Mouse (Mus musculus) hindbrain, embryonic 16.5 days (tissue): Measurements from ENCODE around the gene Gatc. TPM values are rescaled to one million over a fixed set of nuclear protein-coding genes. Genes with fewer than 3 reads are reported as not detected.
"Not testable (repeated sequence)": the region's sequence is repeated elsewhere in the genome, so short reads cannot be mapped to it uniquely, and the experiment has no call there.

Source experiments
- ATAC-seq: fragments of 200-750 bp; cut with Nextera tagmentation; 2 replicates; pipeline ENCODE4 v1.8.0; 2017; ENCODE audit warnings: moderate TSS enrichment, moderate library complexity
- H3K27ac ChIP-seq: fragments of 300-500 bp; sonication (generic); 2 replicates; pipeline ENCODE4 v1.5.1; 2014; ENCODE audit warnings: low read depth, mild to moderate bottlenecking, control low read depth, low read length, moderate library complexity
- H3K27me3 ChIP-seq: fragments of 300-500 bp; sonication (generic); replicated peaks from 2 replicates; pipeline ENCODE4 v1.6.1; 2014; ENCODE audit warnings: low read length; ENCODE audit not compliant: control insufficient read depth, insufficient read depth
- H3K36me3 ChIP-seq: fragments of 300-500 bp; sonication (generic); 2 replicates; pipeline ENCODE4 v1.6.1; 2014; ENCODE audit warnings: mild to moderate bottlenecking, low read length, moderate library complexity, mixed read lengths; ENCODE audit not compliant: control insufficient read depth, insufficient read depth
- H3K4me1 ChIP-seq: fragments of 300-500 bp; sonication (generic); 2 replicates; pipeline ENCODE4 v1.6.1; 2014; ENCODE audit warnings: low read depth, low read length; ENCODE audit not compliant: control insufficient read depth, insufficient read depth
- H3K4me2 ChIP-seq: fragments of 300-500 bp; sonication (generic); 2 replicates; pipeline ENCODE4 v1.6.1; 2014; ENCODE audit warnings: mild to moderate bottlenecking, low read length, control low read depth, moderate library complexity
- H3K4me3 ChIP-seq: fragments of 300-500 bp; sonication (generic); 2 replicates; pipeline ENCODE4 v1.5.1; 2014; ENCODE audit warnings: mild to moderate bottlenecking, low read length, control low read depth, moderate library complexity
- H3K9ac ChIP-seq: fragments of 300-500 bp; sonication (generic); 2 replicates; pipeline ENCODE4 v1.6.1; 2014; ENCODE audit warnings: low read depth, mild to moderate bottlenecking, control low read depth, low read length, moderate library complexity
- H3K9me3 ChIP-seq: fragments of 300-500 bp; sonication (generic); 2 replicates; pipeline ENCODE4 v1.6.1; 2014; ENCODE audit warnings: mild to moderate bottlenecking, low read length, moderate library complexity; ENCODE audit not compliant: control insufficient read depth
- WGBS: fragments of 180-500 bp; shearing (Covaris S2); extraction: QIAGEN DNeasy Blood & Tissue Kit; methylation state at CpG from one replicate; pipeline ENCODE4 v1.1.7; 2014; 5-methylcytosine and 5-hydroxymethylcytosine counted together
- polyA plus RNA-seq: library from polyadenylated mRNA; unstranded; fragments of >200 nt; fragmentation: Nextera tagmentation; extraction: Ambion mirVana; gene quantifications from 2 replicates; pipeline ENCODE4 v1.2.1, GENCODE M21; 2015

Gene Gatc
- 32.3 and 45.5 TPM in 2 replicates for polyA plus RNA-seq

DNA sequence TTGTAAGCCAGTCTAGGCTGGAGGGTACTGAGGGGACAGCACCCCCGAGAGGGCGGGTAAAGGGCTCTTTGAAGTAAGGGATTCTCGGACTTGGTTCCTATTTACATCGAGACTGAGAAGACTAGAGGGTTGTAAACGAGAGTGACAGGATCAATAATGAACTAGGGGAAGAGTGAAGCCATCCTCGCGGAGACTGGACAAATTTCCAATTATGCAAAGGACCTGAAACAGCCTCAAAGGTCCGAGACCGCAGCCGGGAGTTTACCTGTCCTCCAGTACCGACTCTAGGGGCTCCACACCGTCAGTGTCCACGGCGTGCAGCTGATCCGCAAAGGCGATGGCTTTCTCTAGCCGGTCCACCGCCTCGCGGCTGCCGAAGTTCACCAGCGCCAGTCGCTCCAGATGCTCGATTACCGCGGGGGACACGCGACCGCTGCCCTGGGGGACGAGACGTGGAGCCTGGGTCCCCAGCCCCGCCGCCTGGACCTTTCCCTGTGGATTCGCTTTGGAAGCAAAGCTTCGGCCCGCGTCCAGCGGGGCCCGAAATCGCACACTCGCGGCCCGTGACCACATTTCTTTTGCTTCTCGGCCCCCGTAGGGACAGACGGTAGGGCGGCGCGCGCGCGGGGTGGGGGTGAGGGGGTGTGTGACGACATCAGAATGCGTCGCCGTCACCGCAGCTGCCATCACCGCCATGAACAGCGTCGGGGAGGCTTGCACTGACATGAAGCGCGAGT lies at the start of gene Gatc, which contains the start of gene Triap1:
Gatc (minus strand) TSS at position 602 of the 737 bp plus-strand sequence.
Triap1 (plus strand) TSS at position 649 of the 737 bp plus-strand sequence.
- WGBS, result under 1% methylated on average over 48 of the region's 62 CpGs
- no peaks in the 10 kb centered on the region for H3K27me3 ChIP-seq
- H3K4me2 ChIP-seq, result peak within 1 kb of the TSS; percentile 60
- peaks cover 27% of the 10 kb centered on the region for H3K36me3 ChIP-seq
- H3K4me3 ChIP-seq, result peak within 1 kb of the TSS; percentile 70
- peak within 1 kb of the TSS; percentile 76 for H3K9ac ChIP-seq
- H3K9me3 ChIP-seq, result no peaks in the 10 kb centered on the region
- peak; percentile 93 for ATAC-seq
- peak within 1 kb of the TSS; percentile 87 for H3K27ac ChIP-seq
- peaks cover 19% of the 10 kb centered on the region for H3K4me1 ChIP-seq

DNA sequence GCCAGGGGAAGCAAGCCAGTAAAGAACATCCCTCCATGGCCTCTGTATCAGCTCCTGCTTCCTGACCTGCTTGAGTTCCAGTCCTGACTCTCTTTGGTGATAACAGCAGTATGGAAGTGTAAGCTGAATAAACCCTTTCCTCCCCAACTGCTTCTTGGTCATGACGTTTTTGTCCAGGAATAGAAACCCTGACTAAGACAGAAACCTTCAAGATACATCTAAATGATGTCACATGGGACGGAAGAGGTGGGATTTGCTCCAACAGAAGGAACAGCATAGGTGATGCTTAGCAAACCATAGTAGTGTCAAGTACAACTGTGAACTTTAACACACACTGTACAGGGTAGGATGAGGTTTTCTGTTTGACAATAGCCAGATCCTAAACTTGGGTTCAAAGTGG lies 37.9 kb upstream of the Gatc start:
- not testable (repeated sequence) for ATAC-seq, H3K4me3 ChIP-seq, H3K27me3 ChIP-seq, H3K27ac ChIP-seq, H3K9ac ChIP-seq, H3K4me1 ChIP-seq, H3K9me3 ChIP-seq, H3K4me2 ChIP-seq, H3K36me3 ChIP-seq
- 88% methylated on average over 2 of the region's 2 CpGs for WGBS

DNA sequence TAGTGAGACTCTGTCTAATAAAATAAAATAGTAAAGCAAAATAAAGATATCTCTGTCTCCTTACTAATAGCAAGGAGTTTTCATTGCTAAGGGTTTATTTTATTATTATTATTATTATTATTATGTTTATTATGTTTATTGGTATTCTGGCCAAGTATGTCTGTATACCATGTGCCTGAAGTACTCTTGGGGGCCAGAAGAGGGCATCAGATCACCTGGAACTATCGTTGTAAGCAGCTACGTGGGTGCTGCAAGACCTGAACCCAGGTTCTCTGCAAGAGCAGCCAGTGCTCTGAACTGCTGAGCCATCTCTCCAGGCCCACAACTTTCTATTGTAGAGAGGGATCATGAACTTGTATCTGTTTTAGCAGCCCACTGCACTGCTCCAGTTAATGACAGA lies 34.5 kb upstream of the Gatc start:
- Histone ChIP-seq H3K9ac (no peak overlapping the region), H3K4me2 (no peak overlapping the region), H3K36me3 (no peaks in the 10 kb centered on the region), H3K27ac (no peak overlapping the region), H3K9me3 (no peaks in the 10 kb centered on the region), H3K4me3 (no peak overlapping the region), H3K4me1 (peaks cover 3% of the 10 kb centered on the region), H3K27me3 (no peaks in the 10 kb centered on the region)
- no peak for ATAC-seq
- WGBS, result 83% methylated on average over 2 of the region's 2 CpGs

DNA sequence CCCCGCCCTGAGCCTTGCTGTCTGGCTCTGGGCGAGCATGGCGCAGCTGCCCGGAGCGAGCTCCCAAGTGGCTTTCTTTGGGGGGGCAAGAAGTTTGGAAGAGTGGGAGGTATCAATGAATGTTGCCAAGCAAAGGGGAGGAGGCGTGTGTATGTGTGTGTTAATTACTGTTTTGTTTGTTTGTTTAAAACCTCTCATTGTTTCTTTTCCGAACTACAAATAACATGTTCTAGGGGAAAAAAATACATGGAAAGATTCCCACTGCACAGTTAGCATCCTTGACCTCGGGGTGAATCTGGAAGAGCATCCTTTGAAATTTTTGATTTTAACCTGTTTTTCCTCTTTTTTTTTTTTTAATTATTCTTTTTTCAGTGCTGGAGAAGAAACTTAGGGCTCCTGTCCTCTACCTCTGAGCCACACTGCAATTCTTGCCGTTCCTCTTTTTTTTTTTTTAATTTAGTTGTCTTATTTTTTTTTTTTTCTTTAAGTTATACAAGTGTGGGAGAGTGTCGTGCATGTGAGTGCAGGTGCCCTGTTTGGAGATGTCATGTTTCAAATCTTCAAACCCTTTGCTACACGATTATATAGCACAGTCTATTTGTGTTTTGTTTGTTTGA lies 33.3 kb upstream of the Gatc start:
- no peak for ATAC-seq
- no peaks in the 10 kb centered on the region for H3K9me3 ChIP-seq
- peak overlapping the region; percentile 79 for H3K4me2 ChIP-seq
- H3K36me3 ChIP-seq, result no peaks in the 10 kb centered on the region
- H3K9ac ChIP-seq, result peak overlapping the region; percentile 63
- H3K27me3 ChIP-seq, result no peaks in the 10 kb centered on the region
- H3K27ac ChIP-seq, result no peak overlapping the region
- WGBS, result 8% methylated on average over 11 of the region's 11 CpGs
- H3K4me1 ChIP-seq, result peaks cover 3% of the 10 kb centered on the region
- peak overlapping the region; percentile 36 for H3K4me3 ChIP-seq

DNA sequence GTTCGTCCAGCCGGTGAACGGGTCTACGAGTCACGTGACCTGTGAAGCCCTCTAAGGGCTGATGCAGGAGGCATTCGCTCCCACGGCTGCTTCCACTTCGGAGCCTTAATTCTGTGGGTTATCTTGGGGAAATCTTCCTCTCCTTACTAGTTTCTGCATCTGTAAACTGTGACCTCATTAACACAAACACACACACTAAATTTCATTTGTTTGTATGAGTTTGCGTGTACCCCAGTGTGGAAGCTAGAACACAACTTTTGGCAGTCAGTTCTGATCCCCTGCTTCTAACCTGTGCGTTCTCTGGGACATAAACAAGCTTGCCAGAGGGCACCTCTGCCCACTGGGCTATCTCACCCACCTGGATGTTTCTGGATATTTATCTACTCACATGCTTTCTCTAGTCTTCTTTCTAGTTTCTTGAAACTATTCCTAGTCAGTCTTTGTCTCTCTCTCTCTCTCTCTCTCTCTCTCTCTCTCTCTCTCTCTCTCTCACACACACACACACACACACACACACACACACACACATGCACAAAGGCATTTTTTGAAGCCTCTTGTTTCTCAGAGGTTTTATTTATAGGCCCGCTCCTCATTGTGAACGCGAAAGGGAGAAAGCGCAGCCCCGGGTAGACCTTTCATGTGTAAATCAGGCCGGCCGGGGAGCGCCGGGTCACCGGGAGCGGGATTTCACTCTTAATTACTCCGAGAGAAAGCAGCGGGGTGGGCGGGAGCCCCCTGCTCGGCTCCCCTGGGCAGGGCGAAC lies 32.6 kb upstream of the Gatc start:
- ATAC-seq, result peak; percentile 78
- Histone ChIP-seq H3K36me3 (no peaks in the 10 kb centered on the region), H3K27ac (no peak overlapping the region), H3K9me3 (no peaks in the 10 kb centered on the region), H3K4me2 (peak overlapping the region; percentile 79), H3K4me1 (peaks cover 3% of the 10 kb centered on the region), H3K9ac (peak overlapping the region; percentile 63), H3K27me3 (no peaks in the 10 kb centered on the region), H3K4me3 (peak overlapping the region; percentile 36)
- 8% methylated on average over 26 of the region's 26 CpGs for WGBS

DNA sequence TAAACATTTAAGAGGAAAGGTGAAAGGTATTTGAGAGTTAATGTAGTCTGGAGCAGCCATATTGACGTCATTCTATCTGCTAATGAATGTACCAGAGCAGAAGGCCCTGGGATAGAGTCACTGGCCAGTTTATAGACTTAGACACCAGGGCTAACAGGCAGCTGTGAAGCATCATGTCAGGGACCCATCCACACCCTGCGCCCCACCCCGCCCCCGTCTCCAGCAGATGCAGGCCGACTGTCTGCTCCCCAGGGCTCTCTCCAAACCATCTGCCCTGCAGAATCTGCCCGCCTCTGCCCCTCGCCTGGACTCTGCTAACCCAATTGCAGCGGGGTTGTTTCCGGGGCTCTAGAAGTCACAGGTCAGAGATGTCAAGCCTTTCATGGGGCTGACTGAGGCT lies 30.8 kb upstream of the Gatc start:
- Histone ChIP-seq H3K27me3 (no peaks in the 10 kb centered on the region), H3K36me3 (no peaks in the 10 kb centered on the region), H3K4me2 (no peak overlapping the region), H3K27ac (no peak overlapping the region), H3K9me3 (no peaks in the 10 kb centered on the region), H3K9ac (no peak overlapping the region), H3K4me3 (no peak overlapping the region), H3K4me1 (peaks cover 3% of the 10 kb centered on the region)
- no peak for ATAC-seq
- WGBS, result 10% methylated on average over 6 of the region's 9 CpGs

DNA sequence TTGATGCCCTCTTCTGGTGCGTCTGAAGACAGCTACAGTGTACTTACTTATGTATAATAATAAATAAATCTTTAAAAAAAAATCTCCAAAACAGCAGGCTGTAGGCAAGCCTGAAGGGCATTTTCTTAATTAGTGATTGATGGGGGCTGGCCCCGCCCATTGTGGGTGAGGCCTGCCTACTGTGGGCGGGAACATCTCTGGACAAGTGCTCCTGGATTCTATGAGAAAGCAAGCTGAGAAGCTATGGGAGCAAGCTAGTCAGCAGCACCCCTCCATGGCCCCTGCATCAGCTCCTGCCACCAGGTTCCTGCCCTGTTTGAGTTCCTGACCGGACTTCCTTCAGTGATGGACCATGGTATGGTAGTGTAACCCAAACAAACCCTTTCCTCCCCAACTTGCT lies 23.8 kb upstream of the Gatc start:
- Histone ChIP-seq H3K9ac (no peak overlapping the region), H3K27me3 (no peaks in the 10 kb centered on the region), H3K4me2 (no peak overlapping the region), H3K27ac (no peak overlapping the region), H3K9me3 (no peaks in the 10 kb centered on the region), H3K4me3 (no peak overlapping the region), H3K36me3 (no peaks in the 10 kb centered on the region), H3K4me1 (no peaks in the 10 kb centered on the region; the same call in 1 of the 2 replicates)
- 83% methylated on average over 4 of the region's 4 CpGs for WGBS
- no peak for ATAC-seq

DNA sequence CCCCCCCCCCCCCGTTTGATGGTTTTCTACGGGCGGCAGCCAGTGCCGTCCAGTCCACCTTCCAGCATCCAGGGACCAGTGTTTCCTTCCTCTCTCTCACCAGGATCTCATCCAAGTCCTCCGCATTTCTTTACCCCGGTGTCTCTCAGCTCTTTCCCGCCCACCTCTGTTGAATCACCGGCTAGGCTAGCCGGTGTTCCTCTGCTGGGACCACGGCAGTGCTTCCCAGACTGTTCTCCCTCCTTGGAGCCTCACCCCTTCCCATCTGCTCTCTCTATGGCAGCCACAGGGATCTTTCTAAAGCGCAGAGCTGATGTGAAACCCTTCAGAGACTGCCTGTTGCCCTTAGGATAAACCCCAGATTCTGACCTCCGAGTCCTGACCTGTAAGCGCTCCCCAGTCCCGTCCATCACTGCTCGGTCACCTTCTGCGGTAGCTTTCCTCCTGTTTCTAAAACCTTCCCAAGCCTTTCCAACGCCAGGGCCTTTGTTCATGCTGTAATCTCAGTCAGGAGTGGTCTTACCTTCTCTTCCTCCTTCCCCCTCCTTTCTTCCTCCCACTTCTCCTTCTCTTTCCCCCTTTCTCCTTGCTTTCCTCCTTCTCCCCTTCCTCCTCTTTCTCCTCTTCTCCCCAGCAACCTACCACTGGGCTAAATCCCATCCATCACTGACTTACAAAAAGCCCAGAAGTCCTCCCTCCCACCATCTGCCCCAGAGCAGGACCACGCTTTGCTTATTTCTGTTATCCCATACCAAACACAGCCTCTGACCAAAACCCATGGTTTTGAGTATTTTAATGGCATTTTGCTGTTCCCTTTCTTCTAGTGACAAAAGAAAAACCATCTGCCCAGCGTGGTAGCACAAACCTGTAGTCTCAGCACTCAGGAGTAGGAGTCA lies 22.1 kb upstream of the Gatc start:
- Histone ChIP-seq H3K4me3 (no peak overlapping the region), H3K27ac (no peak overlapping the region), H3K27me3 (no peaks in the 10 kb centered on the region), H3K9ac (no peak overlapping the region), H3K4me2 (no peak overlapping the region), H3K36me3 (no peaks in the 10 kb centered on the region), H3K4me1 (no peaks in the 10 kb centered on the region; the same call in 1 of the 2 replicates), H3K9me3 (no peaks in the 10 kb centered on the region)
- WGBS, result 16% methylated on average over 18 of the region's 19 CpGs
- ATAC-seq, result no peak
